Mouse (Mus musculus): ENCODE measurements at regions not wholly inside any gene's neighbourhood (a gene's known extent, or its start where the extent isn't known, plus 50 kb on each side); places are given as distances from the start of the nearest gene placed in this dataset.
A peak's percentile ranks its signal among the peaks of the same experiment; 100 is the strongest.

GRCm38 (mm10) chr1:193673236-193673830 is 303.2 kb upstream of the Camk1g start:
- DNase-seq: no peak
- intact Hi-C loops (cut with DNase I; ENCODE audit: low total_unique reads): no loop called here

GRCm38 (mm10) chr1:193672681-193673080 is 302.6 kb upstream of the Camk1g start:
- DNase-seq: no peak
- intact Hi-C loops (cut with DNase I; ENCODE audit: low total_unique reads): no loop called here

GRCm38 (mm10) chr1:193671816-193672254 is 301.7 kb upstream of the Camk1g start:
- DNase-seq: no peak
- intact Hi-C loops (cut with DNase I; ENCODE audit: low total_unique reads): no loop called here

- DNase-seq: no peak
- intact Hi-C loops (cut with DNase I; ENCODE audit: low total_unique reads): no loop called here
Measured at GRCm38 (mm10) chr1:193671046-193671445, 300.9 kb upstream of the Camk1g start.

GRCm38 (mm10) chr1:193670008-193670407 is 299.9 kb upstream of the Camk1g start:
- no peak for DNase-seq
- intact Hi-C loops (cut with DNase I; ENCODE audit: low total_unique reads): no loop called here

GRCm38 (mm10) chr1:193668841-193669240 is 298.7 kb upstream of the Camk1g start:
- intact Hi-C loops (cut with DNase I; ENCODE audit: low total_unique reads): no loop called here
- peak; percentile 6 for DNase-seq

GRCm38 (mm10) chr1:193665854-193666253 is 295.8 kb upstream of the Camk1g start:
- intact Hi-C loops (cut with DNase I; ENCODE audit: low total_unique reads): no loop called here
- DNase-seq: no peak

GRCm38 (mm10) chr1:193664569-193664968 is 294.5 kb upstream of the Camk1g start:
- DNase-seq: no peak
- intact Hi-C loops (cut with DNase I; ENCODE audit: low total_unique reads): no loop called here

GRCm38 (mm10) chr1:193663587-193663986 is 293.5 kb upstream of the Camk1g start:
- DNase-seq: no peak
- intact Hi-C loops (cut with DNase I; ENCODE audit: low total_unique reads): no loop called here

GRCm38 (mm10) chr1:193662166-193662890 is 292.2 kb upstream of the Camk1g start:
- intact Hi-C loops (cut with DNase I; ENCODE audit: low total_unique reads): no loop called here
- no peak for DNase-seq

GRCm38 (mm10) chr1:193661377-193661776 is 291.3 kb upstream of the Camk1g start:
- no peak for DNase-seq
- intact Hi-C loops (cut with DNase I; ENCODE audit: low total_unique reads): no loop called here

GRCm38 (mm10) chr1:193655076-193655677 is 285.1 kb upstream of the Camk1g start:
- intact Hi-C loops (cut with DNase I; ENCODE audit: low total_unique reads): no loop called here
- DNase-seq: no peak

GRCm38 (mm10) chr1:193650275-193650674 is 280.2 kb upstream of the Camk1g start:
- no peak for DNase-seq
- intact Hi-C loops (cut with DNase I; ENCODE audit: low total_unique reads): no loop called here

GRCm38 (mm10) chr1:193649400-193649799 is 279.3 kb upstream of the Camk1g start:
- intact Hi-C loops (cut with DNase I; ENCODE audit: low total_unique reads): no loop called here

GRCm38 (mm10) chr1:193647371-193648270 is 277.5 kb upstream of the Camk1g start:
- DNase-seq: no peak
- intact Hi-C loops (cut with DNase I; ENCODE audit: low total_unique reads): no loop called here

More at GRCm38 (mm10) chr1:193649400-193649799, 279.3 kb upstream of the Camk1g start:
- no peak for DNase-seq

- no peak for DNase-seq
- intact Hi-C loops (cut with DNase I; ENCODE audit: low total_unique reads): no loop called here
Measured at GRCm38 (mm10) chr1:193644506-193644905, 274.4 kb upstream of the Camk1g start.

- no peak for DNase-seq
- intact Hi-C loops (cut with DNase I; ENCODE audit: low total_unique reads): no loop called here
Measured at GRCm38 (mm10) chr1:193636451-193636850, 266.4 kb upstream of the Camk1g start.

- intact Hi-C loops (cut with DNase I; ENCODE audit: low total_unique reads): no loop called here
- no peak for DNase-seq
Measured at GRCm38 (mm10) chr1:193632115-193632514, 262.0 kb upstream of the Camk1g start.

- DNase-seq: no peak
- intact Hi-C loops (cut with DNase I; ENCODE audit: low total_unique reads): no loop called here
Measured at GRCm38 (mm10) chr1:193629887-193630286, 259.8 kb upstream of the Camk1g start.

Data from gastrocnemius, postnatal 14 days (tissue).